ENCODE assay signal across 18 mouse cellular contexts in the genomic region with DNA sequence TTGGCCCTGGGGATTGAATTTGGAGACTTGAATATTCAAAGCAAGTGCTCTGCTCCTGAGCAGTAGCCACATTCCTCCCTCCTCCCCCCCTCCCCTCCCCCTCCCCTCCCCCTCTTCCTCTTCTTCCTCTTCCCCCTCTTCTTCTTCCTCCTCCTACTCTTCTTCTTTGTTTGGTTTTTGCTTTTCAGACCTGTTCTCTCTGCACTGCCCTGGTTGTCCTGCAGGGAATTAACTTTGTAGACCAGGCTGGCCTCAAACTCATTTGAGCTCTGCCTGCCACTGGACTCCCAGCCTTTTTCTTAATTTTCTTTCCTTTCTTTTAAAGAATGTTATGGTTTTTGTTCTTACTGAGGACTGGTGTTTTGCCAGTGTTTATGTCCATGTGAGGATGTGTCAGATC. TPM values are rescaled to one million over a fixed set of nuclear protein-coding genes. Genes with fewer than 3 reads are reported as not detected.
"Had no signal": no experiment of that assay in that cellular context is flagged by ENCODE, and none has a peak within 500 bp of the region (broad histone marks: within the 10 kb centered on the region; RNA-seq: fewer than 3 reads in every experiment).

No protein-coding gene starts in this region.

- H3K27me3 ChIP-seq: limb, embryonic 12.5 days; neural tube, embryonic 12.5 days had no signal

- H3K4me3 ChIP-seq: limb, embryonic 12.5 days; megakaryocyte, embryonic 14.5 days; midbrain, embryonic 13.5 days; neural tube, embryonic 12.5 days had no signal

- H3K9me3 ChIP-seq: limb, embryonic 12.5 days; midbrain, embryonic 13.5 days; neural tube, embryonic 12.5 days had no signal

- ATAC-seq: lung, postnatal 0 days; midbrain, embryonic 13.5 days had no signal

- DNase-seq: kidney, adult 11 months; kidney, adult 9 months; kidney, postnatal 36 days; layer of hippocampus, adult 9-11 months; lung, adult 2 months; retina, postnatal 1 day; right cerebral cortex, postnatal 4 days; spleen, adult 18-20 months; thymus, adult 18-20 months; thymus, postnatal 14 days had no signal

- H3K4me2 ChIP-seq: limb, embryonic 12.5 days; midbrain, embryonic 13.5 days; neural tube, embryonic 12.5 days had no signal

- H3K36me3 ChIP-seq: limb, embryonic 12.5 days; midbrain, embryonic 13.5 days; neural tube, embryonic 12.5 days had no signal

- H3K9ac ChIP-seq: limb, embryonic 12.5 days; midbrain, embryonic 13.5 days; neural tube, embryonic 12.5 days had no signal

- H3K27ac ChIP-seq: kidney, postnatal 0 days; limb, embryonic 12.5 days; macrophage; midbrain, embryonic 13.5 days; neural tube, embryonic 12.5 days had no signal

RNA-seq across cellular contexts. Expression of gene Sall4, which starts 9.7 kb away (rescaled TPM):
- polyA plus RNA-seq: kidney, postnatal 0 days; liver, adult 2 months; lung, adult 2 months; lung, postnatal 0 days; macrophage had no signal
